16 mouse cellular contexts compared by ENCODE assay signal in the genomic region with DNA sequence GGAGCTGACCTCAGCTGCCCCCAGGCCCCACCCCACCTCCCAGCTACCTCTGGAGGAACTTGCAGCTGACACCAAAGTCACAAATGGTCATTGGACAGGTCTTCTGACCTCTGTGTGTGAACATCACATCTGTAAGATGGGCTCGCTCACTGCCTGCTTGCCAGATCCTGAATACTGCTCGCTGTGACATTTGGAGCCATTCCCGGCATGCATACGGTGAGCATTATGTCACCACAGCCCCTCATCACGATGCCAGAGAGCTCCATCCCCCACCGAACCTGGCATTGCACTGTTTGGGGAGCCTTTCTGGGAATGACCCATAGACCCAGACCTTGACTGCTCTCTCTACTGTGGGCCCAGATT.
DNase-seq lines count a peak whose midpoint lies in the region; ATAC-seq and TF ChIP-seq lines count a peak whose summit lies in the region.
"Had no signal": no experiment of that assay in that cellular context is flagged by ENCODE, and none has a peak within 500 bp of the region (broad histone marks: within the 10 kb centered on the region; RNA-seq: fewer than 3 reads in every experiment).

No protein-coding gene starts in this region.

- H3K9ac ChIP-seq in forebrain, embryonic 14.5 days (ENCODE audit: low read length): no peak overlapping the region
- no peak overlapping the region for H3K9ac ChIP-seq in hindbrain, embryonic 14.5 days
- peak overlapping the region; percentile 52; the same call in 1 of the 2 replicates for H3K9ac ChIP-seq in neural tube, embryonic 13.5 days
- H3K9ac ChIP-seq: heart, embryonic 15.5 days; lung, embryonic 14.5 days had no signal

- 37% methylated on average over 6 of the region's 6 CpGs for WGBS in forebrain, embryonic 14.5 days
- 53% methylated on average over 6 of the region's 6 CpGs for WGBS in hindbrain, embryonic 14.5 days
- 46% methylated on average over 6 of the region's 6 CpGs for WGBS in neural tube, embryonic 13.5 days

- no peaks in the 10 kb centered on the region for H3K9me3 ChIP-seq in forebrain, embryonic 14.5 days (replicated peaks; ENCODE audit: control insufficient read depth, low read length)
- no peaks in the 10 kb centered on the region for H3K9me3 ChIP-seq in hindbrain, embryonic 14.5 days (ENCODE audit: control insufficient read depth, low read length)
- no peaks in the 10 kb centered on the region for H3K9me3 ChIP-seq in neural tube, embryonic 13.5 days
- H3K9me3 ChIP-seq: embryonic facial prominence, embryonic 13.5 days; heart, embryonic 15.5 days had no signal

- peaks cover 86% of the 10 kb centered on the region for H3K4me1 ChIP-seq in forebrain, embryonic 14.5 days (ENCODE audit: control insufficient read depth, insufficient read depth, low read length)
- H3K4me1 ChIP-seq in hindbrain, embryonic 14.5 days (replicated peaks; ENCODE audit: control insufficient read depth, insufficient read depth, low read length): peaks cover 76% of the 10 kb centered on the region
- peaks cover 100% of the 10 kb centered on the region for H3K4me1 ChIP-seq in neural tube, embryonic 13.5 days (replicated peaks)

- no peak for ATAC-seq in forebrain, embryonic 14.5 days
- ATAC-seq in hindbrain, embryonic 14.5 days (ENCODE audit: low FRiP score): no peak
- no peak for ATAC-seq in neural tube, embryonic 13.5 days (ENCODE audit: low read depth)

- H3K36me3 ChIP-seq in forebrain, embryonic 14.5 days (ENCODE audit: control insufficient read depth, insufficient read depth, low read length): no peaks in the 10 kb centered on the region
- H3K36me3 ChIP-seq in hindbrain, embryonic 14.5 days (replicated peaks; ENCODE audit: control insufficient read depth, insufficient read depth): no peaks in the 10 kb centered on the region
- H3K36me3 ChIP-seq in neural tube, embryonic 13.5 days: no peaks in the 10 kb centered on the region
- H3K36me3 ChIP-seq: embryonic facial prominence, embryonic 13.5 days; heart, embryonic 15.5 days had no signal

- no peak overlapping the region for H3K4me3 ChIP-seq in layer of hippocampus, adult 2 months
- H3K4me3 ChIP-seq in forebrain, embryonic 14.5 days (ENCODE audit: low read depth, low read length): no peak overlapping the region
- no peak overlapping the region for H3K4me3 ChIP-seq in hindbrain, embryonic 14.5 days (replicated peaks; ENCODE audit: low read length)
- no peak overlapping the region for H3K4me3 ChIP-seq in neural tube, embryonic 13.5 days
- H3K4me3 ChIP-seq: embryonic facial prominence, embryonic 13.5 days; heart, embryonic 15.5 days had no signal

- H3K27ac ChIP-seq in layer of hippocampus, adult 2 months: peak overlapping the region; percentile 81
- H3K27ac ChIP-seq in forebrain, embryonic 14.5 days (ENCODE audit: low read depth, low read length): peak overlapping the region; percentile 85; the same call in 1 of the 2 replicates
- peak overlapping the region; percentile 71 for H3K27ac ChIP-seq in hindbrain, embryonic 14.5 days
- peak overlapping the region; percentile 88 for H3K27ac ChIP-seq in neural tube, embryonic 13.5 days (replicated peaks)
- H3K27ac ChIP-seq: embryonic facial prominence, embryonic 13.5 days; heart, embryonic 15.5 days had no signal

- H3K27me3 ChIP-seq in forebrain, embryonic 14.5 days (replicated peaks; ENCODE audit: control insufficient read depth, insufficient read depth, low read length): no peaks in the 10 kb centered on the region
- H3K27me3 ChIP-seq in hindbrain, embryonic 14.5 days (ENCODE audit: control insufficient read depth, insufficient read depth, low read length): no peaks in the 10 kb centered on the region
- no peaks in the 10 kb centered on the region for H3K27me3 ChIP-seq in neural tube, embryonic 13.5 days
- H3K27me3 ChIP-seq: embryonic facial prominence, embryonic 13.5 days had no signal

- TF ChIP-seq CTCF in layer of hippocampus, adult 2 months (conservative IDR thresholded peaks at IDR 0.05): no peak

- no peak overlapping the region for H3K4me2 ChIP-seq in forebrain, embryonic 14.5 days (ENCODE audit: low read length)
- H3K4me2 ChIP-seq in hindbrain, embryonic 14.5 days (replicated peaks): no peak overlapping the region
- no peak overlapping the region for H3K4me2 ChIP-seq in neural tube, embryonic 13.5 days
- H3K4me2 ChIP-seq: embryonic facial prominence, embryonic 13.5 days; heart, embryonic 15.5 days; lung, embryonic 14.5 days had no signal

- no peak for DNase-seq in layer of hippocampus, adult 2 months (ENCODE audit: low spot score in 2 of 2)
- DNase-seq in layer of hippocampus, postnatal 25 days (ENCODE audit: extremely low spot score in 1 of 2, low spot score in 1 of 2): no peak
- DNase-seq in forebrain, embryonic 14.5 days (ENCODE audit: low spot score): peak; percentile 78
- no peak for DNase-seq in hindbrain, embryonic 14.5 days (ENCODE audit: low spot score)
- no peak for DNase-seq in right cerebral cortex, postnatal 10 days (ENCODE audit: low spot score in 2 of 2)
- no peak for DNase-seq in gastrocnemius, postnatal 4 days (ENCODE audit: low spot score in 2 of 2)
- DNase-seq: adrenal gland, postnatal 14 days; gastrocnemius, postnatal 25 days; kidney, adult 11 months; kidney, postnatal 25 days; lung, embryonic 14.5 days; retina, postnatal 1 day; spleen, adult 18-20 months had no signal
